Mouse (Mus musculus) left cerebral cortex, adult 2 months (tissue): ENCODE data around the gene Foxs1. TPM values are rescaled to one million over a fixed set of nuclear protein-coding genes. Genes with fewer than 3 reads are reported as not detected.

ENCODE experiments used
- DNase-seq, 2 experiments: peaks; one replicate each; pipeline ENCODE4 v3.0.0; 2021 to 2022; ENCODE audit warnings: low spot score in 2 of 2, mixed read lengths in 1 of 2; ENCODE audit errors: extremely low spot score in 1 of 2
- H3K27ac ChIP-seq: fragments of 200-600 bp; 2 replicates; pipeline ENCODE4 v1.8.1; 2022
- H3K4me3 ChIP-seq: fragments of 200-600 bp; 2 replicates; pipeline ENCODE4 v1.8.1; 2022
- CTCF ChIP-seq: fragments of 200-600 bp; IDR thresholded peaks from 2 replicates; pipeline ENCODE4 v1.8.1; 2022; ENCODE audit warnings: antibody characterized with exemption, mild to moderate bottlenecking, moderate library complexity
- intact Hi-C: fragments of 180-260 bp; cut with DNase I; formaldehyde crosslinking; loops from one replicate; pipeline ENCODE4 v1.15.1; 2025
- total RNA-seq, 2 experiments: library from RNA; stranded (reverse); gene quantifications; 2 replicates each; pipeline ENCODE4 v1.2.3; 2021

The Foxs1 gene
- total RNA-seq, 2 experiments from 2014 or later = 0.34 to 0.44 TPM

GRCm38 (mm10) chr2:152911031-152911430 is 22.0 kb downstream of the Foxs1 start, which contains the start of gene Mylk2:
Gene Mylk2, plus strand, starts transcription at chr2:152911352.
- no peak for TF ChIP-seq CTCF
- no peak for DNase-seq
- intact Hi-C loops = loop anchor here (10.0 kb wide), 2 partner anchors 494 to 674 kb away; no protein-coding TSS in a partner anchor
- no peak within 1 kb of the TSS for H3K27ac ChIP-seq
- H3K4me3 ChIP-seq = no peak within 1 kb of the TSS

DNA sequence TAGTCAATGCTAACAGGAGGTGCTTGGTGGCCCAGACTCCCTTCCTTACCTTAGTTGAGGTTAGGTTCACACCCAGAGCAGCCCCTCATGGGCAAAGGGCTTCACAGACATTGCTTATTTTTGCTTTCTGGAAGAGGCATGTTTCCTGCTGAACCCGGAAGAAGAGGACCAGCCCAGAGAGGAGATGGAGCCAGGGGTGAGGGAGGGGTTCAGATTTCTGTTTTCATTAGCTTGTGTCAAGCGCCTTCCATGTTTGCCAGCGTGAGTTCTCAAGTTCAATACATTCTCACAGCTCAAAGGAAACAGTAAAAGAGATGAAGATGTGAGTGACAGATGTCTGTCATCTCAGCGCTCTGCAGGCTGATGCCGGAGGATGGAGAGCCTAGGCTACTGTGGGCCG is 23.2 kb downstream of the Foxs1 start:
- H3K27ac ChIP-seq = no peak overlapping the region
- H3K4me3 ChIP-seq = no peak overlapping the region
- no peak for TF ChIP-seq CTCF
- intact Hi-C loops = loop anchor here (10.0 kb wide), 2 partner anchors 495 to 675 kb away; no protein-coding TSS in a partner anchor
- no peak for DNase-seq

DNA sequence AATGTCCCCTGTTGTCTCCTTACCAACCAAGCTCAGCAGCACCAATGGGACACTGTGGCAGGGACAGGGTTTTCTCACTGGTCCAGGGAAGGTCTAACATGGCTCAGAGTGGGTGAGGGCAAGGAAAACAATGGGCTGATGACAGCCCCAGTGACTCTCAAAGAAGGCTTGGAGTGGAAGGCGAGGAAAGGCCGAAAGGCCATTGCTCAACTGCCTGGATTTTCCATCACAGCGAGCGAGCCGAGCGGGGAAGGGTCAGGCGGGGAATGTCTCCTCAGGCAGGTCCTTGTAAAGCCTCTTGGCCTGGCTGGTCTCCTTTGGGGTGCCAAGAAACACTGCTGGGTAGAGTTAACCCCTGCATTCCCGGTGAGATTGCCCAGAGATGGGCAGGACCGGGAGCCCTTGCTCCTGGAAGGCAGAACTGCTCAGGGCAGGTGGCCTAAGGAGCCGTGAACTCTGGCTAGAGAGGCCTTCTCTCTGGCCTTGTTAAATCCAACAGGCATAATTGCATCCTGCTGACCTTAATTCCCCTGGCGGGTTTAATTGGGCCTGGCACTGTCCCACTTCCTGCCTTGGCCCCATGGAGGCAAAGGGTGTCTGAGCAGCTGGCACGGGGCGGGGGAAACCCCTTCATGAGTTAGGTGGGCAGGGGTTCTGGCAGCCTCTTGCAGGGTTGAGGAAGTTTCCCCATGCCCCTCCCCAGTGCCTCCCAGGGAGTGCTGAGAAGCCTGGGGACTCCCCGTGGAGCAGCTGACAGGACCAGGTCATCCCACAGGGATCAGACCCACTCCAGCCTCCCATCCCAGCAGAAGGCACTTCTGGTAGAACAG is 25.7 kb downstream of the Foxs1 start:
- intact Hi-C loops = no loop called here
- H3K27ac ChIP-seq = no peak overlapping the region
- no peak overlapping the region for H3K4me3 ChIP-seq
- no peak for TF ChIP-seq CTCF
- DNase-seq = no peak

DNA sequence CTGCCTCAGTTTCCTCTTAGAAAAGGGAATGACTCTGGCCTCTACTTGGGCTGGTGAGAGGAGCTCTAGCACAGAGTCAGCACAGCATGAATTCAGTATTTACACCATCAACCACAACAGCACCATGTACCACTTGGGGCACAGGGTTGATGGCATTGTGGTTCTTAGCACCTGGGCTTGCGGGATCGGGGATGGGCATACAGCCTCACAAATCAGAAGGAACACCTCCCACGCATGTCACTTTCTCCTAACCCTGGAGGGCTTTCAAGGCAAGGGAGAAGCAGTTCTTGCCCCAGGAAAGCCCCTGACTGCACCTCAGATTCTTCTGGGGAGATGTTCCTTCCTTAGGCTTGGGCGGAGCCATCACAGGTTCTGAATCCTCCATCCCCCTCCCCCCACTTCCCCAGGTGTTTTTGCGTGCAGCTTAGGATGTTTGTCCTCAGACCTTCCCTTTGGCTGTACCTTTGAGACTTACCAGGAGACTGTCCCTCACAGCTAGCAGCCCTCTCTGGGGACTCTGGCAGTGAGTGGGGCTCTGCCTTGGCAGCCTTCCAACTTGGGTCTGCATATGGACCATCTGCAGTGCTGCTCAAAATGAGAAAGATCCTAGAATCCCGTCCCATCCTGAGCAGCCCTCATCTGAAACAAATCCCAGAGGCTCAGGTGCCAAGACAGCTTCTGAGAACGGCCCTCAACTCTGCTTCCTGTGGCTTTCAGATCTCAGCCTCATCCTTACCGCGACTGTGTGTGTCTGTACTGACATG is 26.6 kb downstream of the Foxs1 start:
- no peak for TF ChIP-seq CTCF
- H3K4me3 ChIP-seq = no peak overlapping the region
- no peak for DNase-seq
- intact Hi-C loops = no loop called here
- H3K27ac ChIP-seq = no peak overlapping the region

GRCm38 (mm10) chr2:152905036-152905829 is 27.8 kb downstream of the Foxs1 start:
- H3K27ac ChIP-seq = no peak overlapping the region
- no peak for DNase-seq
- no peak overlapping the region for H3K4me3 ChIP-seq
- intact Hi-C loops = no loop called here
- TF ChIP-seq CTCF = no peak

GRCm38 (mm10) chr2:152904127-152904643 is 28.8 kb downstream of the Foxs1 start:
- Histone ChIP-seq H3K27ac (no peak overlapping the region), H3K4me3 (no peak overlapping the region)
- intact Hi-C loops = no loop called here
- TF ChIP-seq CTCF = no peak
- DNase-seq = no peak

- TF ChIP-seq CTCF = no peak
- no peak for DNase-seq
- H3K27ac ChIP-seq = no peak overlapping the region
- no peak overlapping the region for H3K4me3 ChIP-seq
- intact Hi-C loops = no loop called here
These were observed 29.4 kb downstream of the Foxs1 start for GRCm38 (mm10) chr2:152903586-152903985.

GRCm38 (mm10) chr2:152902658-152903057 is 30.4 kb downstream of the Foxs1 start:
- intact Hi-C loops = no loop called here
- no peak for TF ChIP-seq CTCF
- DNase-seq = no peak
- no peak overlapping the region for H3K4me3 ChIP-seq
- H3K27ac ChIP-seq = no peak overlapping the region

DNA sequence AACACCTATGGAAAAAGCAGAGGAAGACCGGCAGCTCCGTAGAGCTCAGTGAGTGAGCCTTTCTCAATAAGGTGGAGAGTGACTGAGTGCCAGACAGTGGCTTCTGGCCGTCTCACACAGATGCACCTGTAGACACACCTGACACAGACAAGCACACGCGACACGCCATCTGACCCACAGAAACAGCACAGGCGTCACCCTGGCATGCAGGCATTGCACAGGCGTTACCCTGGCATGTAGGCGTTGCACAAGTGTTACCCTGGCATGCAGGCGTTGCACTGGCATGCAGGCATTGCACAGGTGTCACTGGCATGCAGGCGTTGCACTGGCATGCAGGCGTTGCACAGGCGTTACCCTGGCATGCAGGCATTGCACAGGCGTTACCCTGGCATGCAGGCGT is 31.7 kb downstream of the Foxs1 start:
- no peak overlapping the region for H3K27ac ChIP-seq
- H3K4me3 ChIP-seq = no peak overlapping the region
- no peak for DNase-seq
- no peak for TF ChIP-seq CTCF
- intact Hi-C loops = no loop called here

DNA sequence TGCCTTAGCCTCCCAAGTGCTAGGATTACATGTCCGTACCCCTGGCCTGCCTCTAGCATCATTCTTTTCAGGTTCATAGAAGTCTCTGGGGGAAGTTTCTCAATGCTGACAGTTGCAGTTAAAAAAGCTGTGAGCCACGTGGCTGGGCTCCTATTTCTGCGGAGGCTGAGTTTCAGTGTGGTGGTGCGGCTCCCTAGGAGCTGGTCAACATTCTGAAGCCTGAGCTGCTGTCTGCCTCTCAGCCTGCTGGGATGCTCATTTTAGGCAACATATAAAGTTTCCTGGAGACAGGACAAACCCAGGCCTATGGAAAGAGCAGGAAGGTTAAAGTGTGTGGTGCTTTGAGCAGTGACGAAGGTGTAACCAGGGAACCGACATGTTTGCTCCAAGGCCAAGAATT is 34.0 kb downstream of the Foxs1 start:
- H3K27ac ChIP-seq = no peak overlapping the region
- H3K4me3 ChIP-seq = no peak overlapping the region
- intact Hi-C loops = no loop called here
- no peak for DNase-seq
- TF ChIP-seq CTCF = no peak

GRCm38 (mm10) chr2:152896926-152897325 is 36.1 kb downstream of the Foxs1 start:
- DNase-seq = no peak
- Histone ChIP-seq H3K27ac (no peak overlapping the region), H3K4me3 (no peak overlapping the region)
- intact Hi-C loops = no loop called here
- no peak for TF ChIP-seq CTCF
